Mouse (Mus musculus) neutrophil, adult 65 days (primary cell): ENCODE results near the gene Ptprn2. TPM values are rescaled to one million over a fixed set of nuclear protein-coding genes. Genes with fewer than 3 reads are reported as not detected.

Source experiments
- total RNA-seq: library from RNA; stranded (reverse); gene quantifications from 2 replicates; pipeline ENCODE4 v1.2.4, GENCODE M21; 2023

Gene Ptprn2
- not detected in 2 replicates for total RNA-seq

GRCm38 (mm10) chr12:116485591-116486403 is at the start of gene Ptprn2:
Gene Ptprn2 (plus strand): TSS chr12:116485720.

Other genes with a start within 250 kb of the Ptprn2 start
- gene Wdr60, start 222.7 kb upstream of the Ptprn2 start, total RNA-seq, result 0.39 and 0.98 TPM in 2 replicates
- gene Gm11027, start 210.3 kb upstream of the Ptprn2 start, total RNA-seq, result not detected in 2 replicates
- 109 and 140 TPM in 2 replicates for gene Esyt2, start 204.5 kb upstream of the Ptprn2 start, total RNA-seq
- gene Ncapg2, start 80.3 kb upstream of the Ptprn2 start, total RNA-seq, result 49.5 and 68.4 TPM in 2 replicates